Mouse (Mus musculus) cerebellum, postnatal 25 days (tissue): ENCODE results near the gene Palm3.

Experiments used
- DNase-seq, 2 experiments: peaks; one replicate each; pipeline ENCODE4 v3.0.0; 2021; ENCODE audit warnings: mixed read lengths in 2 of 2

The Palm3 gene

DNA sequence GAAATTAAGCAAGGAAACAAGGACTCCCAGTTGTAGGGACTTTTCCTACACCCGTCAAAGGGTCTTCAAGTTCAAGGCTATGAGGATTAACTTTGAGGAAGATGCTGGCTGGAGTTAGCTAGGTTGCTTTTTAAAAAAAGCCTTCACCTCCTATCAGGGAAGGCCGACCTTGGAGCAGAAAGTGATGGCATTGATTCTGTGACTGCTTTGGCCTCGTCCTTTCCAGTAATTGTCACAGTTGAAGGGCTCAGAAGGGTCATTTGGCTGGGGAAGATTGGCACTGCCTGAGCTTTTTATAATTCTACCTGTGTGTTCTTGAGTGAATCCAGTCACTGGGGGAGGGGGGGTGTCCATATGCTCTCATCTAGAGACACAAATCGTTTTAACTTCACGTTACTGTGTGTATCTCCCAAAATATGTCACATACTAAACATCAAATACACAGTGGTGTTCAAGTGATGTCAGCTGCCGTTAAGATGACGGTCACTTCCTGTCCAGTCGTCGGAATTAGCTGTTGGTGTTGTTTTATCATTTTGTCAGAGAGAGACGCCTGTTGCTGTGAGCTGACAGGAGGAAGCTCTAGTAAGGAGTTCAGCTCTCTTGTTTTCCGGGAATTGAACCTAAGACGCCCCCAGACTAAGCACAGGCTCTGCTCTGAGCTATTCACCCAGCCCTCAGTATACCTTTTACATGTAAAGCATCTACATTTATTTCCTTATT, 47.2 kb downstream of the Palm3 start:
- DNase-seq, result no peak

DNA sequence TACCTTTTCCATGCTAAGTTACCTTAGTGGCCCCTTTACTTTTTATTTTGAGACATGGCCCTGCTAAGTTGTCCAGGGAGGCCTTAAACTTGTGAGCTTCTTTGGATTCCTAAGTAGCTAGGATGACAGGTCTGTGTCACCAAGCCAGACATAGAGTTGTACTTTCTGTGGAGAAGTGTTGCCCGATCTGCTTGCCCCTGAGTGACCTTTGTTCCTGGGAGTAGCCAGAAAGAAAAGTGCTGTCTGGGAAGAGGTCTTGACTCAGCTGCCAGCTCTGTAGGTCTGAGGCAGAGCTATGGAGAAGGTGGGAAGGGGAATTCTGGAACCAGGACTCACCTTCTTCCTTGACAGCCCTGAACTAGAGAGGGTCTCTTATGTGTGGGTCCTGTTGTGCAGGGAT, 47.9 kb downstream of the Palm3 start:
- peak in 1 of 2 experiments; percentile 5 for DNase-seq

DNA sequence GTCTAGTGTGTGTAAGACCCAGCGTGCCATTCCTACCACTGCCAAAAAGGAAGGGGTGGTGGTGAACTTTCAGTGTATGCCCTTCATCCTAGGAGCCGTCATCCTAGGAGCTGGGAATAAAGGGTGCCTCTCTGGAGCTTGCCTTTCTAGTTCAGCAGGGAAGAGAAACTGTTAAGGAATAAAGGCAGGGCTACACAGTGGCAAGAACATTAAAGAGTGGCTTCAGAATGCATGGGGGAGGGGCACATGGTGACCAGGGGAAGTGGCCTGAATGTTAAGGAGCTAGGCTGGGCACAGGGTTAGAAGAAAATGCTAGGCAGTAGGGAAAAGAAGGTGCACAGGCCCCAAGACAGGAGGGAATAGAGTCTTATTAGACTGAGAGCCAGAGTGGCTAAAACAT, 48.5 kb downstream of the Palm3 start:
- peak in 1 of 2 experiments; percentile 5 for DNase-seq

DNA sequence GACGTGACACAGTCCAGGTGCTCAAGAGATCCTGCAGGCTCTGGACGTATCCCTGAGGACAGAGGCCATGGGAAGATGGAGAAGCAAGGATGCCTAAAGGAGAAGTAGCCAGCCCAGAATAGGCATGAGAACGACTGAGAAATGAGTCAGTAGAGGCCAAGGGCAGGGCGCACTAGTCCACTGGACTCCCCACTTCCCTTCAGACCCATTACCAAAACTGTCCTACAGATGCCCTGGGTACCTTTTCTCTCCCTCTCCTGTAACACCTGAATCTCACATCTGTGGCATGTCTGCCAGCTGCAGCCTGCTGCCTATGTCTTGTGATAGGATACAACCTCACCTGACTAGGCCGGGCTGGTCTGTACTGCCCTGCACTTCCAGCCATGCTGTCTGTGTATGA, 49.0 kb downstream of the Palm3 start:
- DNase-seq, result peak in 1 of 2 experiments; percentile 5

GRCm38 (mm10) chr8:84070667-84071066, 49.4 kb downstream of the Palm3 start:
- DNase-seq, result peak in 1 of 2 experiments; percentile 22

GRCm38 (mm10) chr8:84071921-84072320, 50.6 kb downstream of the Palm3 start:
- DNase-seq, result peak in 1 of 2 experiments; percentile 7

DNA sequence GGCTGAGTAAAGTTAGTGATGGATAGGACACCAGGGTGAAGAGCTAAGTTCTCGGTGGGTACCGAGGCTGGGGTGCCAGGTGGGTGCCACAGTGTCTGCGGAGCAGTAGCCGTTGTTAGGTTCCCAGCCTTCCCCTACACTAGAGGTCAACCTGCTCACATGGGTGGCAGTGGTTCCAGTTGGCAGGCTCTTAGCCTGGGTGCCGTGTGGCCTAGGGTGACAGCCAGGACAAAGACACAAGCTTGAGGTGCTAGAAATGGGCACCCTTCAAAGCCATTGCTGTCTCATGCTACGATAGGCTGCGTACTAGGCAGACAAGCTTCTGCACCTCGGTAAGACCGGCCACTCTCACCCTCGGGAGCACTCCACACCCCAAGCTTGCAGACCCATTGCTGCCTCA, 51.0 kb downstream of the Palm3 start:
- DNase-seq, result peak in 1 of 2 experiments; percentile 6

GRCm38 (mm10) chr8:84073230-84073976, 52.1 kb downstream of the Palm3 start:
- no peak for DNase-seq

DNA sequence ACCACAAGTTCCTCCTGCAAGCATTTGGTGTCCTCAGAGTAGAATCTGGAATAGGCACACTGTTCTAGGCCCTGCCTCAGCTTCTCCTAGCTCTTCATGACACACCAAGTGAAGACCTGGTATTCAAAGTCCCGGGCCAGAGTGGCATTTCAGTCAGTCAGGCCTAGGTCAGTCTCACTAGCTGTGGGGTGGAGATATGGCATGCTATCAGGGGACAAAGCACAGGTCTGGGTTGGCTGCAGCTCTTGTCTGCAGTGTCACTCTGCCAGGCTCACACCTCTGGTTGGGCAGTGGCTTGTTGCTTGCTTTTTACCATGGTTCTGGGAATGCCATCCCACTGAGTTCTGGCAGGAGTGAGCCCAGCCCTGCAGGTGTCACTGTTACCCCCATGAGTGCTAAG, 55.1 kb downstream of the Palm3 start:
- peak in 1 of 2 experiments; percentile 3 for DNase-seq

- DNase-seq, result no peak
Observed at GRCm38 (mm10) chr8:84076849-84077248, 55.6 kb downstream of the Palm3 start.

GRCm38 (mm10) chr8:84079206-84079605, 57.9 kb downstream of the Palm3 start:
- no peak for DNase-seq
